Mouse (Mus musculus) T-cell, adult 2 months (primary cell): Measurements from ENCODE around the gene Ccl17.
A peak's percentile ranks its signal among the peaks of the same experiment; 100 is the strongest.

ENCODE experiments used
- DNase-seq: peaks from one replicate; pipeline ENCODE4 v3.0.0; 2022; ENCODE audit warnings: low spot score

The Ccl17 gene

GRCm38 (mm10) chr8:94810153-94810552 lies at the start of gene Ccl17:
Ccl17 (plus strand) TSS chr8:94810453.
- DNase-seq = no peak

GRCm38 (mm10) chr8:94767035-94767434 lies 43.2 kb upstream of the Ccl17 start:
- no peak for DNase-seq

DNA sequence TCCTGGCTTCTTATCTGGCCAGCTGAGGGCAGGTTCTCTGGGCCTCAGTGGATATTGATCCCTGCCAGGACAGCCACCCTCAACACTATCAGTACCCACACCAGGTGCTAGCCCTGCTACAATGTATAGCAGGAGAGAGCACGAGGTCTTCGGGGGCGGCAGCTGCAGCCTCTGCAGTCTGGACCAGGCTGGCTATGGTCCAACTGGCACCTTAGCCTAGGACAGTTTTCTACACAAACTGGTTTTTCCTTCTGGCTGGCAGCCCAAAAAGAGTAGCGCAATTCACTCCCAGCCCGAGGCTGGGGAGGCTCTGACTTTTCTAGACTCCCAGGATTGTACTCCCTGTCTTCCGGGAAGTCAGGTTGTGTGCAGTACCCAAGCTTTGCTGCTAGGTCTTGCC lies 39.3 kb upstream of the Ccl17 start:
- no peak for DNase-seq

DNA sequence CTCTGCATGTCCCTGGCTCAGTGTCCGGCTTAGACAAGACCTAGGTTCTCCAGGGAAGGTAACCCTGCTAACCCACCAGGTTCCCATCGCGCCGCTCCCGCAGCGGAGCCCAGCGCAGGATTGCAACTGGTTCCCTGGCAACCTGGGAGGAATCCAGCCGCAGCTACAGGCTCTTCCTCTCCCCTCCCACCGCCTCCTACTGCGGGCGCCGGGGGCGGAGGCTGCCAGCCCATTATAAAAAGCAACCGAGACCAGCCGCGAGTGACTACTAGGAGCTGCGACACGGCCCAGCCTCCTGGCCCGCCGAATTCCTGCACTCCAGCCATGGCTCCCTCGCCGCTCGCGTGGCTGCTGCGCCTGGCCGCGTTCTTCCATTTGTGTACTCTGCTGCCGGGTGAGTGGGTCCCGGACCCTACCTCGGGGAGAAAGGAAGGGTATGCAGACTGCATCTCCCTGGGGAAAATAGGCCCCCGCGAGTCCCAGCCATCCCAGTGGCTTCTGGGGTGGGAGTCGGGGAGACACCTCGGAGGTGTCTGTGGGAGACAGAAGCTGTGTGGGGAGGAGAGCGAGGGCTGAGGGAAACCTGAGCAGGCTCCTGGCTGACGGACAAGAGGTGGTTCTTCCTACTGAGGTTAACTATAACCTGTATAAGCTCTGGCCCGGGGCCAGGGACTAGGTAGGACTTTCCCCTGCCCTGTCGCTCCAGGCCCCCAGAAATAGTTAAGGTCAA lies 38.1 kb upstream of the Ccl17 start, which contains the start of gene Cx3cl1:
Gene Cx3cl1 (plus strand): TSS at position 69 of the 730 bp plus-strand sequence.
- no peak for DNase-seq

GRCm38 (mm10) chr8:94773048-94773447 lies 37.2 kb upstream of the Ccl17 start:
- DNase-seq = no peak

DNA sequence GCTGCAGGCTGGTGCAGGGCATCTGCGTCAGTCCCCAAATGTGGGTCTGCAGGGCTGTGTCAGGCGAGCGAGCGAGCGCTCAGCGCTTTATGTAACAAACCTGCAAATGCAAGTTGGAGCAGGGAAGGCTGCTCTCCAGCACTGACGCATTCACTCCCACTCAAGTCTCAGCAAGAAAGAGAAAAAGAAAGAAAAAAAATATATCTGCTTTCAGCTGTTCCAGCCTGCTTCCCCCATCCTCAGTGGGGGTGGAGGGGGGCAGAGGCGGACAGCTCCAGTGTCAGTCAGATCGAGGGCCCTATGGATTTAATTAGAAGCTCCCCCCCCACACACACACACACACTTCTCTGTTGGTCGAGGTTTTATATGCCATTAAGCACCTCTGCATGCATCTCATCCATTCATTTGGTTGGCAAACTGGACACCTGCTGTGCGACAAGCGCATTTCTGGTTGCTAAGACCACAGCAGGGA lies 36.5 kb upstream of the Ccl17 start:
- no peak for DNase-seq

DNA sequence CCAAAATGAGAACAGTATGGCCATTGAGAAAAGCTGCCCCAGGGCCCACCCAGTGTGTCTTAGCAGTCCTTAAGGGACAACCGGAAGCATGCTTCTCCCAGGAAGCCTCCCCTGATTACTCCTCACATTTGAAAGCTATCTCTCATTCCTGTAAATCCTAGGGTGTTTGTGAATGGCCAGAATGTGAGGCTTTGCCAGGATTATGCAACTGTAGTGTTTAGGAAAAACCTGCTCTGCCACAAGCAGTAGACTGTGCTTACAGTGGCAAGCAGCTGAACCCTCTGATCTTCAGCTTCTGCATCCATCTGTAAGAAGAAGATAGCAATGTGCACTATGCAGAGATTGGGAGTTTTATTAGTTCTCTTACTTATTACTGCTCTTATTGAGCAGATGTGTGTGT lies 35.7 kb upstream of the Ccl17 start:
- no peak for DNase-seq

DNA sequence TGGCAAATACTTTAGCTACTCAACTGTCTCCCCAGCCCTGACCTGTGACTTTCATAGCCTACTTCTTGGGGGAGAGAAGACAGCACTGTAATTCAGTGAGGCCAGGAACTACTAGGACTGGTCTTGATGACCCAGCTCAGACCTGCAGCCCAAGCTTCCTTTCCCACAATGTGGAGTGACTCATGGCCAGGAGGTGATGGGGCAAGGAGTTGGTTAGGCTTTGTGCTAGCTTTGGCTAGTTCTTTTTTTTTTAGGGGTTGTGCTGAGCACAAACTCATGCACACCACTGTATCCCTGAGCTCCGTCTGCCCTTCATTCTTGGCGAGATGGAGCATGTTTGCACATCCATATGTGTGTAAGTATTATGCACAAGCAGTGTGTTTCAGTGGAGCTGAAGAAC lies 33.9 kb upstream of the Ccl17 start:
- no peak for DNase-seq

DNA sequence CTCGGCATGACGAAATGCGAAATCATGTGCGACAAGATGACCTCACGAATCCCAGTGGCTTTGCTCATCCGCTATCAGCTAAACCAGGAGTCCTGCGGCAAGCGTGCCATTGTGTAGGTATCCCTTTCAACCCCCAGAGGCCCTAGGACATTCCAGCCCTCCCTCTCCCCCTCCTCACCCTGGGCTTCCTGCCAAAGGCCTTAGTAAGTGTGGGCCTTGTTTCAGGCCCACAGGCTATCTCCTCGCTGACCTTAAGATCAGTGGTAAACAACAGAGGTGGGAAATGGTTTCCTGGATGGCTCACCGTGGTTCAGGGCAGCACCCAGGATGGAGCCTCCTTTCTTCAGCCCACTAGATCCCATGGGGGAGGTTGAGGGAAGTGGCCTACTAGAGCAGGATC lies 32.2 kb upstream of the Ccl17 start:
- DNase-seq = no peak

DNA sequence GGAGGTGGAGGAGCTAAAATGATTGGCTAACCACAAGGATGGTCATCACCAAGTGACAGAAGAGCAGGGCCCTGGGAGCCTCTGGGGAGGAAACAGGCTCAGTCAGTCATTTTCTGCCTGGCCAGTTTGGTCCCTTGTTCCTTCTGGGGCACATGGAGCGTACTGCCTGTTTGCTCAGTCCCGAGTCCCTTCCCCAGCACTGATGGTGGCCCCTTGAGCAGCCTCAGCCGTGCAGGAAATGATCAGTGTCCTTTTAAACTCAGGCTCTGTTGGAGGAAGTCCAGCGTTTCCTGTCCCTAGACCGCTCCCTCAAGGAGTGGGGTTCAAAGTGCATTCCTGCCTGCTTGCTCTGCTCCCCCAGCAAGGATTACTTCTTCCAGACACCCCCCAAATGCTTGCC lies 31.8 kb upstream of the Ccl17 start:
- DNase-seq = no peak

DNA sequence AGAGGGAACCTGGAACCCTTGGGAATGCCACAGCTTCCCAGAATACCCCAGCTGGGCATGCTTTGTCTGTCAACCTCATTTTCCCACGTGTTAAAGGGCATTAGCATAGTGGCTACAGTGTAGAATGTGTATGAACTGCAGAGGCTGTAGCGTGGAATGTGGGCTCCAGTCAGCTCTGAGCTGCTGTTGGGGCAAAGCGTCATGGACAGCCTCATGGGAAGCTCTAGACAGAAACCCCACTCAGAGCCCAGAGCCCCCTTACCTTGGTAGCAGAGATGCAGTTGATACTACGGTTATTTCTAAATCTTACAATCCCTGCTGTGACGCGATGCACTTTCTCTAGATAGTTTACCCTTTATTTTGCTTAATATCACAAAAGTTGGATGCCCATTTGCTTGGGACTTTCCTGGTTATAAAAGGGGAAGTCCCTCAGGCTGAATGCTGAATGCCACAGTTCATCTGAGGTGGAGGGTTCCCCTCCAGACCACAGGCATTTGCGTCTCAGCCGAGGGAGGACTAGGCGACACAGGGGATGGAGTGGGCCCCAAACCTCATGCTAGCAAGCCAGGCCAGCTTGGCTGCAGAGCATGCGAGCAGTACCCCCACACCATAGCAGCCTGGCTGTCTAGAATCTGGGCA lies 31.2 kb upstream of the Ccl17 start:
- DNase-seq = no peak

DNA sequence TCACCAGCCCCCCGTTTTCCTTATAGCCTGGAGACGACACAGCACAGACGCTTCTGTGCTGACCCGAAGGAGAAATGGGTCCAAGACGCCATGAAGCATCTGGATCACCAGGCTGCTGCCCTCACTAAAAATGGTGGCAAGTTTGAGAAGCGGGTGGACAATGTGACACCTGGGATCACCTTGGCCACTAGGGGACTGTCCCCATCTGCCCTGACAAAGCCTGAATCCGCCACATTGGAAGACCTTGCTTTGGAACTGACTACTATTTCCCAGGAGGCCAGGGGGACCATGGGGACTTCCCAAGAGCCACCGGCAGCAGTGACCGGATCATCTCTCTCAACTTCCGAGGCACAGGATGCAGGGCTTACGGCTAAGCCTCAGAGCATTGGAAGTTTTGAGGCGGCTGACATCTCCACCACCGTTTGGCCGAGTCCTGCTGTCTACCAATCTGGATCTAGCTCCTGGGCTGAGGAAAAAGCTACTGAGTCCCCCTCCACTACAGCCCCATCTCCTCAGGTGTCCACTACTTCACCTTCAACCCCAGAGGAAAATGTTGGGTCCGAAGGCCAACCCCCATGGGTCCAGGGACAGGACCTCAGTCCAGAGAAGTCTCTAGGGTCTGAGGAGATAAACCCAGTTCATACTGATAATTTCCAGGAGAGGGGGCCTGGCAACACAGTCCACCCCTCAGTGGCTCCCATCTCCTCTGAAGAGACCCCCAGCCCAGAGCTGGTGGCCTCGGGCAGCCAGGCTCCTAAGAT lies 30.5 kb upstream of the Ccl17 start:
- no peak for DNase-seq

GRCm38 (mm10) chr8:94780491-94781154 lies 29.6 kb upstream of the Ccl17 start:
- DNase-seq = no peak

DNA sequence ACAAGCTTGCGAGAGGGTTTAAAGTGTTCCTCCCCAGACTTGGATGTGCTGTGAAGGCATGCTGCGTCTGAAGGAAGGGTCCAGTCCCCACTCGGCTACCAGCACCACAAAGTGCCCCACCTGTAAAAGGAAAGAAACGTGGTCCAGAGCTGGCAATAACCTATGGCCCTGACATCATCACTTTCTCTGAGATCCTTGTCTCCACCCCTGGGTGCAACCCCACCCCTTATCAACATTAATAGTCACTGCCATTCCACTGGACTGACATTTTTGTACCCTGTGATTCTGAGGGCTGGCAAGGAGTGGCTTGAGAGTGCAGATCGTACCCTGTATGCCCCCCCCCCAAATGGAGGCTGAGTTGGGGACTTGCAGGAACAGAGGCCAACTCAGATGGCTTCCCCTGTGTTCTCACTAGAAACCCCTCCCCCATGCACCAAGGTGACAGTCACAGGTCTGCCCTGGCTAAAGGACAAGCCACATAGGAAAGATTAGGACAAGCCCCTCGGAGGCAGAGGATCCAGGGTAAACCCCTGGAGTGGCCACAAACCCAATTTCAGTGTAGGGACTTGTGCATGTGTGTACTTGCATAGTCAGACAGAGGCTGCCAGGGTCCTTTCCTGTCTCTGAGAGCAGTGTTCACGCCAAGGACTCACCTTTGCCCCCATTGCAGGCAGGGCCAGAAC lies 29.0 kb upstream of the Ccl17 start:
- DNase-seq = no peak

GRCm38 (mm10) chr8:94781838-94782235 lies 28.4 kb upstream of the Ccl17 start:
- DNase-seq = no peak

- DNase-seq = no peak
Observed at GRCm38 (mm10) chr8:94783890-94784289, 26.4 kb upstream of the Ccl17 start.

DNA sequence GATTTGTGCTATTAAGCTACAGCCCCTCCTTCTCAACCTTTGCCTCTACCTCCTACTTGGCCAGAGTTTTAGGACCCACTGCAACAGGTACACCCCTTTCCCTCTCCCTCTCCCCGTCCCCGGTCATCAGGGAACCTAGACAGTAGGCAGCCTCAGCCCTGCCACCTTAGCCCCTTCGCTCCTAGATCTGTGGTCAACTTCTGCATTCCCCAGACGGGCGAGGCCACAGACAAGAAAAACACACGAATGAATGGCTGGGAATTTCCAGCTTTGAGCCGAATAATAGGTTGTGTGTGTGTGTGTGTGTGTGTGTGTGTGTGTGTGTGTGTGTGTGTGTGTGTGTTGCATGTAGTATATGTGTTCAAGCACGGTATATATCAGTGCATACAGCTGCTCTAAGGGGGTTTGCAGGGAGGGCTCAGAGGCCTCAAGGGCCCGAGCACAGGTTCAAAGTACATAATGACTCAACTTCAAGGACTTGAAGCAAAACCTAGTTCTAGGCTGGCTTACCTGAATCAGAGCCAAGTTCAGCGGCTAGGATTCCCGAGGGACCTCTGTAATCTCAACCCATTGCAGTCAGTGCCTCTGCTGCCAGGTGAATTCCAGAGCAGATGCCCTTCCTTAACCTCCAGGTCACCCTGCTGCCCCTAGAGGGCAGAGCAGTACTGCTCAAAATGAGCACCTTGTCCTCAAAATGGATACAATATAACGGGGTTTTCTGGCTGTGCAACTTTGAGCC lies 24.8 kb upstream of the Ccl17 start:
- DNase-seq = peak; percentile 38

DNA sequence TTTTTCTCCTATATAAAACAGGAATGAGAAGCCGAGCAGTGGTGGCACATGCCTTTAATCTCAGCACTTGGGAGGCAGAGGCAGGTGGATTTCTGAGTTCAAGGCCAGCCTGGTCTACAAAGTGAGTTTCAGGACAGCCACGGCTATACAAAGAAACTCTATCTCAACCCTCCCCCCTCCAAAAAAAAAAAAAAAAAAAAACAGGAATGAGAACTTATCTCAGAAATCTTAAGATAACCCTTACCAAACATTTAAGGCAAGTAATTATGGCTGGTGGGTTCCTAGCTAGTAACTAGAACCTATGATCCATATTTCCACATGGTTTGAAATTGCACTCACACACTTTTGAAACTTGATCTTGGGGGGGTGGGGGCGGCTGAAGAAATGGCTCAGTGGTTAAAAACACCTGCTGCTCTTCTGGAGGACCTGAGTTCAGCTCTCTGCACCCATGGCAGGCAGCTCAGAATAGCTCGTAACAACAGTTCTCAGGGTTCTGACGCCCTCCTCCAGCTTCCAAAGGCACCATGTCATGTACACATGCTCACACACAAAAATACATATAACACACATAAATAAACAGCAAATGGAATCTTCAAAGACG lies 24.2 kb upstream of the Ccl17 start:
- no peak for DNase-seq

DNA sequence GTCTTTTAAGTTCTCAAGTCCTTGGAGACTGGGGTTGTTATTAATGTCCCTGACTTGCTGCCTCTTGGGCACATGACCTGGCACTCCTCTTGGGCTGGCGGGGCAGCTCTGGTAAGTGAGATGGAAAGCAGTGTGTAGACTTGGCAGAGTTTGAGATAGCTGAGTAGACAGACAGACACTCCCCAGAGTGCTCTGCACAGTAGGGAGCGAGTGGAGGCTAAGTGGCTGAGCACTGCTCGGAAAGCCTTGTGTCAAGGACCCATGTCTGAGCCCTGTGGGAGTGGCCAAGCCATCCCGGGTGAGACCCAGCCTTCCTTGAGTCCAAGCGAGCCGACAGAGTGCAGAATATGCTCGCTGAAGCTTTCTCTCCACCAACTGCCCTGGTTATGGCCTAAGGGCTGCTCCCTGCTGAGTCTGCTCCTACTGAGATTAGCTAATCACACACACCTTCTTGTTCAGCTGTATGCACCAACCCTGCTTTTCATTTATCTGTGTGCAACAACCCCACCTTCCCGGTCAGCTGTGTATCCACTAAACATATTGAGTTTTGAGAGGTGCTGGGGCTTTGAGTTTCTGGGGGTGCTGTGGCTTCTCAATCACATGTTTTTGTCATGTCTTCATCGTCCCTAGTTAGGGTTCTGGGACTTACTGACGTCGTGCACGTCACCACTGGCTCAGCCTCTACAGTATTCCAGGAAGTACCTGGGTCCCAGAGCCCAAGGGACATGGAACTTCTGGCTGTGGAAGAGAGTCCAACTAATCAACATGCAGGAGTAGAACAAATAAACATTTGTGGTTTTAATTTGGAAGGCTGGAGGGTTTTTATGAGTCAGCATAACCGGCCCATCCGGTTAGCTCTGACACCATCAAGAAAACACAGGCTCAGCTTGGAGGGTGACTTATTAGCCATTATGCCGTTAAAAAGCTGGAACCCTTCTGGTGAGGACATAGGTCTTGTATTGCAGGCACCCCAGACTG lies 22.4 kb upstream of the Ccl17 start:
- no peak for DNase-seq
